Mouse (Mus musculus) kidney, adult 2 months (tissue): ENCODE measurements around the gene Zfp260. TPM values are rescaled to one million over a fixed set of nuclear protein-coding genes. Genes with fewer than 3 reads are reported as not detected.
"Not testable (repeated sequence)": the region's sequence is repeated elsewhere in the genome, so short reads cannot be mapped to it uniquely, and the experiment has no call there.

Source experiments
- DNase-seq: peaks from one replicate; pipeline ENCODE4 v3.0.0; 2021
- H3K27ac ChIP-seq: fragments of 200-500 bp; 2 replicates; pipeline ENCODE4 v1.5.1; 2012; ENCODE audit warnings: low read depth, low read length, control low read depth, inconsistent platforms; ENCODE audit not compliant: insufficient read depth
- H3K27me3 ChIP-seq: fragments of 200-500 bp; replicated peaks from 2 replicates; pipeline ENCODE4 v1.6.1; 2012; ENCODE audit warnings: mild to moderate bottlenecking, moderate library complexity, low read length, inconsistent platforms; ENCODE audit not compliant: control insufficient read depth, insufficient read depth
- H3K36me3 ChIP-seq: fragments of 200-500 bp; 2 replicates; pipeline ENCODE4 v1.6.1; 2012; ENCODE audit warnings: mild to moderate bottlenecking, moderate library complexity, low read length, inconsistent platforms; ENCODE audit not compliant: control insufficient read depth, insufficient read depth
- H3K4me1 ChIP-seq: fragments of 200-500 bp; 2 replicates; pipeline ENCODE4 v1.6.1; 2011; ENCODE audit warnings: low read length; ENCODE audit not compliant: control insufficient read depth, insufficient read depth
- H3K4me3 ChIP-seq: fragments of 200-500 bp; 2 replicates; pipeline ENCODE4 v1.5.1; 2011; ENCODE audit warnings: mild to moderate bottlenecking, low read depth, low read length, control low read depth; ENCODE audit not compliant: insufficient read depth
- CTCF ChIP-seq: fragments of 200-500 bp; conservative IDR thresholded peaks from 2 replicates; pipeline ENCODE4 v1.5.1; 2011; ENCODE audit warnings: low read depth, mild to moderate bottlenecking, control low read depth, low read length, moderate library complexity, mixed read lengths; ENCODE audit not compliant: insufficient read depth, insufficient read length
- POLR2A ChIP-seq: fragments of 200-500 bp; IDR thresholded peaks from one replicate; pipeline ENCODE4 v1.6.1; 2011; ENCODE audit warnings: low read depth, low read length, control low read depth
- WGBS: fragments of 180-500 bp; shearing (Covaris S2); methylation state at CpG from one replicate; pipeline ENCODE4 v1.1.7; 2018; 5-methylcytosine and 5-hydroxymethylcytosine counted together
- polyA plus RNA-seq: library from polyadenylated mRNA; depleted of rRNA; stranded (reverse); fragments of >200 nt; gene quantifications from 2 replicates; pipeline ENCODE4 v1.2.3, GENCODE M21; 2012

The Zfp260 gene
- polyA plus RNA-seq, 1 experiment = 18.1 TPM

- H3K4me1 ChIP-seq = peaks cover 4% of the 10 kb centered on the region; the same call in 1 of the 2 replicates
- no peak for TF ChIP-seq POLR2A
- no peak for TF ChIP-seq CTCF
- 79% methylated on average over 6 of the region's 6 CpGs for WGBS
- H3K36me3 ChIP-seq = no peaks in the 10 kb centered on the region
- no peak for DNase-seq
- H3K27ac ChIP-seq = no peak overlapping the region
- H3K27me3 ChIP-seq = no peaks in the 10 kb centered on the region
- H3K4me3 ChIP-seq = peak overlapping the region; percentile 88
These were observed 610 bp upstream of the Zfp260 start for GRCm38 (mm10) chr7:30093918-30094415.

DNA sequence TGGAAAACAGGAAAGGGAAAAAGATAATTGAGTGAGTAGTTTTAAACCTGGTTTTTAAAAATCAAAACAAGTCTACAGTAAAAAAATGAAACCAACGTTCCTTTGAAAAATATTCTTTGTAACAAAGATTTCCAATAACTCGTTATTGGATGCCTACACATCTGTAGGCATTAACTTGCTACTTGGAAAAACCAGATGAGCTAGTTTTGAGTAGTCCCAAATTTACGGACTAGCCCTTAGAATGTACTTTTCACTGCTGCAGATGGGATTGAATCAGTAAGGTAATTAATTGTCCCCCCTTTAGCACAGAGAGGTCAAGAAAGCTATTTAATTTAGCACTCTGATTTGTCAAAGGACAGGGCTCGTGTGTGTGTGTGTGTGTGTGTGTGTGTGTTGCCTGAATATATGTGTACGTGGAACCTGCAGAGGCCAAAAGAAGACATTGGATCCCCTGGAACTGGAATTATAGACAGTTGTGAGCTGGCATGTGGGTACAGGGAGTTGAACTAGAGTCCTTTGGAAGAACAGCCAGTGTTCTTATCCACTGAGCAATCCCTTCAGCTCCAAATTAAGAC is 1.1 kb downstream of the Zfp260 start:
- H3K27me3 ChIP-seq = no peaks in the 10 kb centered on the region
- TF ChIP-seq POLR2A (no peak), CTCF (no peak)
- 0 out of 2 replicates have a peak overlapping the region, but pooled peaks have one; percentile 28 for H3K27ac ChIP-seq
- DNase-seq = no peak
- no peak overlapping the region; the same call in none of the 2 replicates for H3K4me3 ChIP-seq
- peaks cover 1% of the 10 kb centered on the region for H3K36me3 ChIP-seq
- H3K4me1 ChIP-seq = peaks cover 4% of the 10 kb centered on the region; the same call in 1 of the 2 replicates
- 0% methylated on average over 5 of the region's 5 CpGs for WGBS

DNA sequence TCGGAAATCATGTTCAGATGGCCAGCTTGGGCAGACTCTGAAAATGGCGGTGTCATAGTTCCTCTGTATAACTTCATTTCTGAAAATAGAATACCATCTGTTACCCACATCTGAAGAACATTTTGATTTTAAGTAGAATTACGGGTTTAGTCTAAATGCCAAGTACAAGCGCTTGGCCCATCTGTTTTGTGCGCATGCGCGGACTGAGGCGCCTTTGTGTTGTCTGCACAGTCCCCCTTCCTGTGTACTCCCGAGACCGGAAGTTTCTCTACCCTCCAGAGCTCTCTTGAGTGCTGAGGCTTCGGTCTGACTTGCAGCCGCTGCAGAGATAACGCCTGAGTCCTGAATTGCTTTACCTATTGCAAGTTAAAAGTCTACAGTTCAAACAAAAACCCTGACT is 4.7 kb downstream of the Zfp260 start:
- H3K4me3 ChIP-seq = no peak overlapping the region
- no peaks in the 10 kb centered on the region for H3K27me3 ChIP-seq
- H3K36me3 ChIP-seq = peaks cover 11% of the 10 kb centered on the region
- 94% methylated on average over 13 of the region's 13 CpGs for WGBS
- peaks cover 1% of the 10 kb centered on the region; the same call in 1 of the 2 replicates for H3K4me1 ChIP-seq
- TF ChIP-seq POLR2A (no peak), CTCF (no peak)
- DNase-seq = peak; percentile 11
- H3K27ac ChIP-seq = no peak overlapping the region

GRCm38 (mm10) chr7:30116076-30116475 is 21.5 kb downstream of the Zfp260 start:
- Histone ChIP-seq H3K4me3 (no peak overlapping the region), H3K36me3 (no peaks in the 10 kb centered on the region), H3K4me1 (no peaks in the 10 kb centered on the region; the same call in 1 of the 2 replicates), H3K27ac (no peak overlapping the region), H3K27me3 (no peaks in the 10 kb centered on the region)
- no peak for DNase-seq
- TF ChIP-seq POLR2A = no peak
- no peak for TF ChIP-seq CTCF
- 94% methylated on average over 5 of the region's 5 CpGs for WGBS

DNA sequence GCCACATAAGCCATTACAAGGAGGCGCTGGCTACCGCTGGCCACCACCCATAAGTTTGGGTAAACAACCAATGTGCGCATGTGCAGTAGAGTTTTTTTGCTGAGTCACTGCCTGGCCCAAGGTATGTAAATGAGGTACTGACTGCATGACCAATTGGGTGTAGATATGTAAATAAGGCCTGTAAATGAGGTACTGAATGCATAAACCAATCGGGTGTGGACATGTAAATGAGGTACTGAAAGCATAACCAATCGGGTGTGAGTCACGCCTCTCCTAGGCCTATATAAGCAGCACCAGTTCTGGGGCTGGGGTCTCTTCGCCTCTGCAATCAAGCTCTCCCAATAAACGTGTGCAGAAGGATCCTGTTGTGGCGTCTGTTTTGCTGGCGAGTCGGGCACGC is 23.4 kb downstream of the Zfp260 start:
- not testable (repeated sequence) for H3K36me3 ChIP-seq, H3K27ac ChIP-seq, H3K4me3 ChIP-seq, DNase-seq, H3K4me1 ChIP-seq, H3K27me3 ChIP-seq
- WGBS = 93% methylated on average over 12 of the region's 12 CpGs

GRCm38 (mm10) chr7:30121308-30122187 is 27.0 kb downstream of the Zfp260 start, which contains the start of gene Zfp382:
Gene Zfp382, plus strand, starts transcription at chr7:30121942.
- DNase-seq = peak; percentile 89
- no peak for TF ChIP-seq POLR2A
- TF ChIP-seq CTCF = 0 out of 2 replicates have a peak, but pooled peaks have one; percentile 0
- WGBS = under 1% methylated on average over 61 of the region's 61 CpGs
- peak within 1 kb of the TSS; percentile 10; the same call in 1 of the 2 replicates for H3K27ac ChIP-seq
- H3K27me3 ChIP-seq = no peaks in the 10 kb centered on the region
- H3K36me3 ChIP-seq = no peaks in the 10 kb centered on the region
- H3K4me3 ChIP-seq = peak within 1 kb of the TSS; percentile 94
- no peaks in the 10 kb centered on the region; the same call in 1 of the 2 replicates for H3K4me1 ChIP-seq

- Histone ChIP-seq H3K4me3 (peak overlapping the region; percentile 94), H3K27me3 (no peaks in the 10 kb centered on the region), H3K36me3 (no peaks in the 10 kb centered on the region), H3K4me1 (no peaks in the 10 kb centered on the region; the same call in 1 of the 2 replicates), H3K27ac (no peak overlapping the region)
- WGBS = 3% methylated on average over 15 of the region's 15 CpGs
- no peak for DNase-seq
- TF ChIP-seq CTCF (no peak), POLR2A (no peak)
These were observed 27.6 kb downstream of the Zfp260 start for GRCm38 (mm10) chr7:30122188-30122530.
